Mouse (Mus musculus): ENCODE data around the gene Sugp2.

Sugp2 gene

GRCm38 (mm10) chr8:70283136-70284077 lies 49.4 kb downstream of the Sugp2 start:
- no peak for DNase-seq

- DNase-seq, result no peak
Observed at GRCm38 (mm10) chr8:70284421-70284820, 50.4 kb downstream of the Sugp2 start.

- DNase-seq, result no peak
Observed at GRCm38 (mm10) chr8:70285304-70285703, 51.3 kb downstream of the Sugp2 start.

GRCm38 (mm10) chr8:70286737-70287136 lies 52.7 kb downstream of the Sugp2 start:
- DNase-seq, result peak; percentile 64

GRCm38 (mm10) chr8:70293988-70294405 lies 60.0 kb downstream of the Sugp2 start:
- DNase-seq, result no peak

GRCm38 (mm10) chr8:70300881-70301280 lies 66.9 kb downstream of the Sugp2 start:
- DNase-seq, result no peak

GRCm38 (mm10) chr8:70302358-70302890 lies 68.4 kb downstream of the Sugp2 start, which contains the start of the genes Ddx49 and Cope:
Gene Ddx49 (minus strand): TSS chr8:70302489.
Gene Cope (plus strand): TSS chr8:70302518.
- peak; percentile 94 for DNase-seq

GRCm38 (mm10) chr8:70302901-70303300 lies 68.9 kb downstream of the Sugp2 start:
- no peak for DNase-seq

- DNase-seq, result peak; percentile 58
Observed at GRCm38 (mm10) chr8:70309311-70309710, 75.3 kb downstream of the Sugp2 start.

GRCm38 (mm10) chr8:70313399-70313798 lies 79.4 kb downstream of the Sugp2 start:
- no peak for DNase-seq

- DNase-seq, result peak; percentile 81
Observed at GRCm38 (mm10) chr8:70315624-70316510, 81.8 kb downstream of the Sugp2 start, which contains the start of gene Cers1. Gene Cers1 (plus strand): TSS chr8:70315775.

GRCm38 (mm10) chr8:70316511-70317504 lies 82.8 kb downstream of the Sugp2 start:
- DNase-seq, result no peak

- DNase-seq, result no peak
Observed at GRCm38 (mm10) chr8:70317872-70318271, 83.8 kb downstream of the Sugp2 start.

GRCm38 (mm10) chr8:70323716-70324115 lies 89.7 kb downstream of the Sugp2 start:
- DNase-seq, result no peak

- no peak for DNase-seq
Observed at GRCm38 (mm10) chr8:70327512-70327911, 93.5 kb downstream of the Sugp2 start.

- DNase-seq, result no peak
Observed at GRCm38 (mm10) chr8:70329124-70329834, 95.3 kb downstream of the Sugp2 start, which contains the start of gene Gdf1. Gene Gdf1 (plus strand): TSS chr8:70329817.
